Mouse (Mus musculus): ENCODE data around the gene E130114P18Rik. TPM values are rescaled to one million over a fixed set of nuclear protein-coding genes. Genes with fewer than 3 reads are reported as not detected.

The E130114P18Rik gene
- polyA plus RNA-seq, 1 experiment: 14.9 TPM

GRCm38 (mm10) chr4:97804638-97805037 lies 26.8 kb upstream of the E130114P18Rik start:
- 57% methylated on average over 5 of the region's 5 CpGs for WGBS
- H3K4me1 ChIP-seq (ENCODE audit: control insufficient read depth, insufficient read depth, low read length): peaks cover 5% of the 10 kb centered on the region; the same call in 1 of the 2 replicates
- DNase-seq: no peak
- TF ChIP-seq POLR2A (IDR thresholded peaks at IDR 0.05; ENCODE audit: borderline replicate concordance, insufficient read depth, low read length): no peak
- no peak for TF ChIP-seq CTCF (IDR thresholded peaks at IDR 0.05; ENCODE audit: borderline replicate concordance, insufficient read depth, low read depth, low read length)
- no peak overlapping the region for H3K4me3 ChIP-seq (replicated peaks; ENCODE audit: insufficient read depth, low read depth, low read length)
- no peak overlapping the region for H3K27ac ChIP-seq (ENCODE audit: insufficient read depth, low read length)
- H3K27me3 ChIP-seq (ENCODE audit: control insufficient read depth, insufficient read depth, low read length): no peaks in the 10 kb centered on the region

- Histone ChIP-seq H3K4me3 (replicated peaks; ENCODE audit: insufficient read depth, low read depth, low read length) (no peak overlapping the region), H3K27me3 (ENCODE audit: control insufficient read depth, insufficient read depth, low read length) (no peaks in the 10 kb centered on the region), H3K4me1 (ENCODE audit: control insufficient read depth, insufficient read depth, low read length) (no peaks in the 10 kb centered on the region), H3K27ac (ENCODE audit: insufficient read depth, low read length) (no peak overlapping the region)
- WGBS: 75% methylated on average over 3 of the region's 3 CpGs
- TF ChIP-seq CTCF (IDR thresholded peaks at IDR 0.05; ENCODE audit: borderline replicate concordance, insufficient read depth, low read depth, low read length): no peak
- TF ChIP-seq POLR2A (IDR thresholded peaks at IDR 0.05; ENCODE audit: borderline replicate concordance, insufficient read depth, low read length): no peak
- DNase-seq: no peak
Measured at GRCm38 (mm10) chr4:97803791-97804190, 25.9 kb upstream of the E130114P18Rik start.

- no peak overlapping the region for H3K4me3 ChIP-seq (replicated peaks; ENCODE audit: insufficient read depth, low read depth, low read length)
- TF ChIP-seq POLR2A (IDR thresholded peaks at IDR 0.05; ENCODE audit: borderline replicate concordance, insufficient read depth, low read length) (no peak), CTCF (IDR thresholded peaks at IDR 0.05; ENCODE audit: borderline replicate concordance, insufficient read depth, low read depth, low read length) (no peak)
- peaks cover 5% of the 10 kb centered on the region; the same call in 1 of the 2 replicates for H3K4me1 ChIP-seq (ENCODE audit: control insufficient read depth, insufficient read depth, low read length)
- H3K27ac ChIP-seq (ENCODE audit: insufficient read depth, low read length): peak overlapping the region; percentile 81; the same call in 1 of the 2 replicates
- no peaks in the 10 kb centered on the region for H3K27me3 ChIP-seq (ENCODE audit: control insufficient read depth, insufficient read depth, low read length)
- 32% methylated on average over 10 of the region's 10 CpGs for WGBS
- no peak for DNase-seq
Measured at GRCm38 (mm10) chr4:97796505-97796904, 18.6 kb upstream of the E130114P18Rik start.

- DNase-seq: peak; percentile 41 to 51
- Histone ChIP-seq H3K4me3 (replicated peaks; ENCODE audit: insufficient read depth, low read depth, low read length) (peak overlapping the region; percentile 67), H3K27ac (ENCODE audit: insufficient read depth, low read length) (peak overlapping the region; percentile 81), H3K4me1 (ENCODE audit: control insufficient read depth, insufficient read depth, low read length) (peaks cover 5% of the 10 kb centered on the region; the same call in 1 of the 2 replicates), H3K27me3 (ENCODE audit: control insufficient read depth, insufficient read depth, low read length) (no peaks in the 10 kb centered on the region)
- TF ChIP-seq CTCF (IDR thresholded peaks at IDR 0.05; ENCODE audit: borderline replicate concordance, insufficient read depth, low read depth, low read length): no peak
- TF ChIP-seq POLR2A (IDR thresholded peaks at IDR 0.05; ENCODE audit: borderline replicate concordance, insufficient read depth, low read length): no peak
- 13% methylated on average over 5 of the region's 5 CpGs for WGBS
Measured at GRCm38 (mm10) chr4:97795957-97796356, 18.1 kb upstream of the E130114P18Rik start.

GRCm38 (mm10) chr4:97794865-97795264 lies 17.0 kb upstream of the E130114P18Rik start:
- peak overlapping the region; percentile 4 for H3K4me3 ChIP-seq (replicated peaks; ENCODE audit: insufficient read depth, low read depth, low read length)
- H3K4me1 ChIP-seq (ENCODE audit: control insufficient read depth, insufficient read depth, low read length): peaks cover 5% of the 10 kb centered on the region; the same call in 1 of the 2 replicates
- peak; percentile 52 to 69 for DNase-seq
- no peak for TF ChIP-seq POLR2A (IDR thresholded peaks at IDR 0.05; ENCODE audit: borderline replicate concordance, insufficient read depth, low read length)
- no peak for TF ChIP-seq CTCF (IDR thresholded peaks at IDR 0.05; ENCODE audit: borderline replicate concordance, insufficient read depth, low read depth, low read length)
- H3K27me3 ChIP-seq (ENCODE audit: control insufficient read depth, insufficient read depth, low read length): no peaks in the 10 kb centered on the region
- peak overlapping the region; percentile 33 for H3K27ac ChIP-seq (ENCODE audit: insufficient read depth, low read length)
- 27% methylated on average over 4 of the region's 4 CpGs for WGBS

- 44% methylated on average over 10 of the region's 10 CpGs for WGBS
- H3K4me1 ChIP-seq (ENCODE audit: control insufficient read depth, insufficient read depth, low read length): peaks cover 5% of the 10 kb centered on the region; the same call in 1 of the 2 replicates
- TF ChIP-seq POLR2A (IDR thresholded peaks at IDR 0.05; ENCODE audit: borderline replicate concordance, insufficient read depth, low read length): no peak
- no peak for TF ChIP-seq CTCF (IDR thresholded peaks at IDR 0.05; ENCODE audit: borderline replicate concordance, insufficient read depth, low read depth, low read length)
- DNase-seq: peak in 1 of 2 experiments; percentile 47
- H3K27me3 ChIP-seq (ENCODE audit: control insufficient read depth, insufficient read depth, low read length): no peaks in the 10 kb centered on the region
- peak overlapping the region; percentile 26 for H3K27ac ChIP-seq (ENCODE audit: insufficient read depth, low read length)
- peak overlapping the region; percentile 6 for H3K4me3 ChIP-seq (replicated peaks; ENCODE audit: insufficient read depth, low read depth, low read length)
Measured at GRCm38 (mm10) chr4:97793931-97794330, 16.1 kb upstream of the E130114P18Rik start.

- DNase-seq: no peak
- H3K4me3 ChIP-seq (replicated peaks; ENCODE audit: insufficient read depth, low read depth, low read length): no peak overlapping the region
- 42% methylated on average over 4 of the region's 4 CpGs for WGBS
- peak overlapping the region; percentile 71; the same call in 1 of the 2 replicates for H3K27ac ChIP-seq (ENCODE audit: insufficient read depth, low read length)
- peaks cover 21% of the 10 kb centered on the region; the same call in 1 of the 2 replicates for H3K4me1 ChIP-seq (ENCODE audit: control insufficient read depth, insufficient read depth, low read length)
- no peaks in the 10 kb centered on the region for H3K27me3 ChIP-seq (ENCODE audit: control insufficient read depth, insufficient read depth, low read length)
- no peak for TF ChIP-seq CTCF (IDR thresholded peaks at IDR 0.05; ENCODE audit: borderline replicate concordance, insufficient read depth, low read depth, low read length)
- TF ChIP-seq POLR2A (IDR thresholded peaks at IDR 0.05; ENCODE audit: borderline replicate concordance, insufficient read depth, low read length): no peak
Measured at GRCm38 (mm10) chr4:97788537-97788936, 10.7 kb upstream of the E130114P18Rik start.

- H3K27ac ChIP-seq (ENCODE audit: insufficient read depth, low read length): peak overlapping the region; percentile 19; the same call in 1 of the 2 replicates
- no peak for TF ChIP-seq CTCF (IDR thresholded peaks at IDR 0.05; ENCODE audit: borderline replicate concordance, insufficient read depth, low read depth, low read length)
- TF ChIP-seq POLR2A (IDR thresholded peaks at IDR 0.05; ENCODE audit: borderline replicate concordance, insufficient read depth, low read length): peak; percentile 21; the same call in 1 of the 2 replicates
- H3K27me3 ChIP-seq (ENCODE audit: control insufficient read depth, insufficient read depth, low read length): no peaks in the 10 kb centered on the region
- WGBS: 7% methylated on average over 3 of the region's 3 CpGs
- H3K4me1 ChIP-seq (ENCODE audit: control insufficient read depth, insufficient read depth, low read length): peaks cover 18% of the 10 kb centered on the region; the same call in 1 of the 2 replicates
- peak; percentile 67 to 79 for DNase-seq
- H3K4me3 ChIP-seq (replicated peaks; ENCODE audit: insufficient read depth, low read depth, low read length): no peak overlapping the region
Measured at GRCm38 (mm10) chr4:97787515-97787914, 9.6 kb upstream of the E130114P18Rik start.
